8 mouse cellular contexts compared by ENCODE assay signal in the genomic region with DNA sequence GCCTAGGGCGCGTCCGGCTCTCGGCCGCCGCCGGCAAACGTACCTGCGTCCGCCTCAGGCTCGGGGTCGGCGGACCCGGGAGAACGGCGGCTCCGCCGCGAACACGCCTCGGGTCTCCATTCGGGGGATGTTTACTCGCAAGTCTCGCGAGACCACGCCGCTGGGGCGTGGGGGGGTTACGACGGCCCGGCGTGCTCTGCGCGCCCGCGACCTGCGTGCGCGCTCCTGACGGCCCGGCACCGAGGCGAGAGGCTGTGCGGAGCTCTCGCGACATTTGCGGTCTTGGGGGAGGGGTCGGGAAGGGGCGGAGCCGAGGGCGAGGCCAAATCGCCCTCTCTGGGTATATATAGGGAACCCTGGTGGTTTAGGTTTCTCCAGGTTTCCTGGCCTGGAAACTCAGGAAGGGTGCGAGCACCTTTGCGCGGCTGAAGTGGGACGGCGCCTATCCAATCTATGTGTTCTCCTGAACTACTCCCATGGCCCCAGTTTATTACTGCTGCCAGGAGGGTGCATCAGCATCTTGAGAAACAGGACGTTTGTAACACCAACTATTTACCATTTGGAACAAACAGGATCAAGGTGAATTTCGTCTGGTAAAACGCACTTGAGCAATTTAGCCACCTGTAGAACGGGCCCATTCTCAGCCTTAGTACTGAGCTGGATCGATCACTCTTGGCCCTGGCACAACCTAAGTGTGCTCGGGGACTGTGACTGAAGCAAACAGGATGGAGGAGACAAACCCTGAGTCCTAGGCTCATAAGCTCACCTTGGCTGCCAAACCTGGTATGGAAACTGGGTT. TPM values are rescaled to one million over a fixed set of nuclear protein-coding genes. Genes with fewer than 3 reads are reported as not detected.
A peak's percentile ranks its signal among the peaks of the same experiment; 100 is the strongest.
DNase-seq lines count a peak whose midpoint lies in the region; ATAC-seq and TF ChIP-seq lines count a peak whose summit lies in the region.

A gene (minus strand): TSS at position 133 of the 799 bp plus-strand sequence.

- peaks cover 38% of the 10 kb centered on the region for H3K36me3 ChIP-seq in hindbrain, embryonic 10.5 days
- H3K36me3 ChIP-seq in lung, postnatal 0 days (ENCODE audit: insufficient read depth, low read length), result peaks cover 15% of the 10 kb centered on the region; the same call in 1 of the 2 replicates

- H3K9ac ChIP-seq in lung, postnatal 0 days (replicated peaks; ENCODE audit: low read depth), result peak within 1 kb of the TSS; percentile 82

- peak; percentile 35 for TF ChIP-seq EP300 in lung, postnatal 0 days (IDR thresholded peaks at IDR 0.05)

- peak within 1 kb of the TSS; percentile 98 for H3K27ac ChIP-seq in hindbrain, embryonic 10.5 days
- H3K27ac ChIP-seq in lung, postnatal 0 days (ENCODE audit: low read length), result peak within 1 kb of the TSS; percentile 91

- H3K9me3 ChIP-seq in hindbrain, embryonic 10.5 days, result no peaks in the 10 kb centered on the region
- H3K9me3 ChIP-seq in lung, postnatal 0 days (ENCODE audit: low read length), result no peaks in the 10 kb centered on the region

- peak within 1 kb of the TSS; percentile 84 for H3K4me3 ChIP-seq in hindbrain, embryonic 10.5 days
- H3K4me3 ChIP-seq in lung, postnatal 0 days (ENCODE audit: low read depth, low read length), result peak within 1 kb of the TSS; percentile 66

- peak; percentile 94 for ATAC-seq in frontal cortex, adult (ENCODE audit: low TSS enrichment)
- peak; percentile 99 for ATAC-seq in lung, postnatal 0 days

- H3K4me2 ChIP-seq in lung, postnatal 0 days (replicated peaks; ENCODE audit: low read depth, low read length), result peak within 1 kb of the TSS; percentile 78

- H3K27me3 ChIP-seq in hindbrain, embryonic 10.5 days (ENCODE audit: insufficient read depth, poor library complexity, severe bottlenecking), result no peaks in the 10 kb centered on the region
- no peaks in the 10 kb centered on the region for H3K27me3 ChIP-seq in lung, postnatal 0 days (replicated peaks; ENCODE audit: insufficient read depth, low read length)

- peak; percentile 86 for DNase-seq in MEL-GATA-1-ER (ENCODE audit: extremely low read depth, low read depth)
- peak; percentile 98 for DNase-seq in cerebellum, adult 8-10 months
- DNase-seq in hindbrain, embryonic 10.5 days (ENCODE audit: low spot score), result peak; percentile 99
- DNase-seq in layer of hippocampus, adult 9-11 months, result peak; percentile 97
- peak; percentile 97 for DNase-seq in lung, postnatal 0 days (ENCODE audit: low spot score)
- DNase-seq in ovary, postnatal 14 days (ENCODE audit: low spot score), result peak; percentile 98
- peak; percentile 99 for DNase-seq in thymus, postnatal 14 days

- TF ChIP-seq CTCF in lung, postnatal 0 days (IDR thresholded peaks at IDR 0.05), result peak; percentile 33

- 7% methylated on average over 63 of the region's 63 CpGs for WGBS in hindbrain, embryonic 10.5 days
- WGBS in lung, postnatal 0 days, result 5% methylated on average over 63 of the region's 63 CpGs

- H3K4me1 ChIP-seq in hindbrain, embryonic 10.5 days (replicated peaks), result peaks cover 27% of the 10 kb centered on the region
- peaks cover 8% of the 10 kb centered on the region; the same call in 1 of the 2 replicates for H3K4me1 ChIP-seq in lung, postnatal 0 days (ENCODE audit: insufficient read depth, low read depth, low read length)

RNA-seq across cellular contexts. Expression of the gene that starts here (rescaled TPM):
- 104 and 107 TPM in 2 replicates for polyA plus RNA-seq in hindbrain, embryonic 10.5 days (2016; fragmentation: Nextera tagmentation; extraction: Ambion mirVana)
- 64.4 and 67.4 TPM in 2 replicates for polyA plus RNA-seq in lung, postnatal 0 days (2015; fragmentation: Nextera tagmentation; extraction: Ambion mirVana)

Comparison
In these comparisons a context has a peak if more than half of its experiments do, and no peak if none do; other contexts are left out.
1. Peak in every context shown above with its lines: DNase-seq, ATAC-seq, H3K4me3 ChIP-seq and H3K27ac ChIP-seq.